Comparison of ENCODE assay signal across 8 mouse cellular contexts in genomic region chr16:16896382-16897055, GRCm38 (mm10). TPM values are rescaled to one million over a fixed set of nuclear protein-coding genes. Genes with fewer than 3 reads are reported as not detected.
DNase-seq lines count a peak whose midpoint lies in the region; ATAC-seq and TF ChIP-seq lines count a peak whose summit lies in the region.

Gene Ppm1f, plus strand, starts transcription at chr16:16896469.

- H3K9me3 ChIP-seq in hindbrain, embryonic 13.5 days = no peaks in the 10 kb centered on the region

- under 1% methylated on average over 29 of the region's 29 CpGs for WGBS in hindbrain, embryonic 13.5 days

- H3K4me1 ChIP-seq in hindbrain, embryonic 13.5 days (replicated peaks) = peaks cover 30% of the 10 kb centered on the region

- H3K36me3 ChIP-seq in hindbrain, embryonic 13.5 days = peaks cover 30% of the 10 kb centered on the region

- peak within 1 kb of the TSS; percentile 80 for H3K9ac ChIP-seq in hindbrain, embryonic 13.5 days

- H3K4me2 ChIP-seq in hindbrain, embryonic 13.5 days = peak within 1 kb of the TSS; percentile 85

- no peaks in the 10 kb centered on the region for H3K27me3 ChIP-seq in Patski
- H3K27me3 ChIP-seq in hindbrain, embryonic 13.5 days = no peaks in the 10 kb centered on the region

- peak; percentile 96 for ATAC-seq in Patski
- peak; percentile 93 for ATAC-seq in hindbrain, embryonic 13.5 days (ENCODE audit: low FRiP score)

- POLR2A ChIA-PET in Patski (lab: Charles Lee) = interaction anchor here (1.0 to 1.9 kb wide), 2 partner anchors 13 to 17 kb away, joined by 4 to 8 read pairs; no protein-coding TSS in a partner anchor

- CTCF ChIA-PET in Patski (lab: Charles Lee) = interaction anchor here (0.7 to 2.3 kb wide), 9 partner anchors 8 to 76 kb away, joined by 3 to 10 read pairs (median 4); partner anchors contain the start of gene Vpreb1

- TF ChIP-seq CTCF in Patski (IDR thresholded peaks at IDR 0.05) = no peak

- peak within 1 kb of the TSS; percentile 64 for H3K4me3 ChIP-seq in hindbrain, embryonic 13.5 days

- DNase-seq in Patski (ENCODE audit: low read depth, low spot score) = peak; percentile 60
- DNase-seq in cerebellum, postnatal 14 days = peak; percentile 96 to 97
- DNase-seq in frontal cortex, postnatal 14 days (ENCODE audit: low spot score in 2 of 2) = peak; percentile 90 to 94
- DNase-seq in layer of hippocampus, postnatal 25 days (ENCODE audit: extremely low spot score in 1 of 2, low spot score in 1 of 2) = peak; percentile 96 to 98
- peak; percentile 96 for DNase-seq in lung, postnatal 25 days (ENCODE audit: low spot score)
- DNase-seq in retina, embryonic 14.5 days (ENCODE audit: low spot score) = peak; percentile 97
- DNase-seq in thymus, postnatal 4 days = peak; percentile 98

- in situ Hi-C loops in Patski (cut with MboI; ENCODE audit: low pct_unique_long_range_greater_than_20kb) = no loop called here

- peak within 1 kb of the TSS; percentile 79 for H3K27ac ChIP-seq in hindbrain, embryonic 13.5 days

RNA-seq across cellular contexts. Expression of gene Ppm1f, which starts in this region (rescaled TPM):
- polyA plus RNA-seq in Patski (2021) = 36.2 TPM
- 26.3 and 28.2 TPM in 2 replicates for polyA plus RNA-seq in hindbrain, embryonic 13.5 days (2015; fragmentation: Nextera tagmentation; extraction: Ambion mirVana)
- 10 to 100 TPM; 43.2 to 44.0 TPM for total RNA-seq in layer of hippocampus, postnatal 25 days (2021)

Comparison
In these comparisons a context has a peak if more than half of its experiments do, and no peak if none do; other contexts are left out.
1. Peak in every context shown above with its lines: DNase-seq, ATAC-seq, H3K4me3 ChIP-seq and H3K27ac ChIP-seq.